In genomic region chr2:181455899-181456298, GRCm38 (mm10) we compare ENCODE assay signal across 20 mouse cellular contexts. TPM values are rescaled to one million over a fixed set of nuclear protein-coding genes. Genes with fewer than 3 reads are reported as not detected.
A peak's percentile ranks its signal among the peaks of the same experiment; 100 is the strongest.
DNase-seq lines count a peak whose midpoint lies in the region; ATAC-seq and TF ChIP-seq lines count a peak whose summit lies in the region.
"Had no signal": no experiment of that assay in that cellular context is flagged by ENCODE, and none has a peak within 500 bp of the region (broad histone marks: within the 10 kb centered on the region; RNA-seq: fewer than 3 reads in every experiment).

No protein-coding gene starts in this region.

- no peak overlapping the region for H3K9ac ChIP-seq in liver, adult 2 months (ENCODE audit: low read depth, low read length)
- H3K9ac ChIP-seq in liver, embryonic 12.5 days: no peak overlapping the region
- H3K9ac ChIP-seq: heart, embryonic 12.5 days; midbrain, embryonic 15.5 days had no signal

- no peak for TF ChIP-seq CTCF in liver, adult 2 months (IDR thresholded peaks at IDR 0.05; ENCODE audit: low read depth, low read length)

- peaks cover 7% of the 10 kb centered on the region for H3K4me1 ChIP-seq in liver, adult 2 months (ENCODE audit: control insufficient read depth, insufficient read depth, low read length)
- peaks cover 44% of the 10 kb centered on the region for H3K4me1 ChIP-seq in liver, embryonic 12.5 days
- H3K4me1 ChIP-seq in brown adipose tissue, adult 24 weeks (ENCODE audit: control insufficient read depth, insufficient read depth, insufficient read length, low read length): peaks cover 14% of the 10 kb centered on the region

- H3K79me2 ChIP-seq in liver, adult 2 months (ENCODE audit: control insufficient read depth, insufficient read depth, low read length): peaks cover 10% of the 10 kb centered on the region; the same call in 1 of the 2 replicates

- no peak for ATAC-seq in liver, embryonic 12.5 days
- ATAC-seq: CD4-positive, CD25-positive, alpha-beta regulatory T cell, adult 4 months; hindbrain, postnatal 0 days; midbrain, embryonic 15.5 days had no signal

- no peaks in the 10 kb centered on the region for H3K27me3 ChIP-seq in liver, adult 2 months (ENCODE audit: control insufficient read depth, insufficient read depth, low read length)
- 0 out of 2 replicates have a peak, but pooled peaks cover 4% of the 10 kb centered on the region for H3K27me3 ChIP-seq in liver, embryonic 12.5 days (replicated peaks)
- H3K27me3 ChIP-seq: heart, embryonic 12.5 days; midbrain, embryonic 15.5 days had no signal

- WGBS in liver, adult 2 months: 73% methylated on average over 2 of the region's 2 CpGs
- WGBS in liver, embryonic 12.5 days (ENCODE audit: insufficient replicate concordance): 76% methylated on average over 2 of the region's 2 CpGs

- no peaks in the 10 kb centered on the region for H3K9me3 ChIP-seq in liver, embryonic 12.5 days (replicated peaks)
- H3K9me3 ChIP-seq: midbrain, embryonic 15.5 days had no signal

- no peak for TF ChIP-seq POLR2A in liver, adult 2 months (IDR thresholded peaks at IDR 0.05; ENCODE audit: extremely low read depth, insufficient read depth, low read length)

- no peaks in the 10 kb centered on the region for H3K36me3 ChIP-seq in liver, adult 2 months (ENCODE audit: control insufficient read depth, insufficient read depth, low read length)
- peaks cover 9% of the 10 kb centered on the region; the same call in 1 of the 2 replicates for H3K36me3 ChIP-seq in liver, embryonic 12.5 days
- H3K36me3 ChIP-seq: midbrain, embryonic 15.5 days had no signal

- no peak overlapping the region for H3K27ac ChIP-seq in liver, adult 2 months (replicated peaks; ENCODE audit: insufficient read depth, low read depth, low read length)
- no peak overlapping the region for H3K27ac ChIP-seq in liver, embryonic 12.5 days
- H3K27ac ChIP-seq in brown adipose tissue, adult 24 weeks (replicated peaks; ENCODE audit: low read depth, low read length): peak overlapping the region; percentile 59
- H3K27ac ChIP-seq: hindbrain, postnatal 0 days; midbrain, embryonic 15.5 days had no signal

- intact Hi-C loops in heart, postnatal 36 days (cut with DNase I): loop anchor here (5.0 kb wide), 1 partner anchor 39 kb away; no protein-coding TSS in a partner anchor

- DNase-seq in heart, adult 11 months: peak; percentile 88
- no peak for DNase-seq in heart, postnatal 36 days
- DNase-seq in liver, adult 2 months (ENCODE audit: extremely low read depth, low read depth, low spot score): peak; percentile 41
- peak; percentile 34 for DNase-seq in skeletal muscle tissue, adult 2 months (ENCODE audit: low read depth, low spot score)
- no peak for DNase-seq in embryo, embryonic 10.5 days (ENCODE audit: low spot score)
- DNase-seq: adrenal gland, postnatal 25 days; gastrocnemius, postnatal 10 days; heart, postnatal 4 days; layer of hippocampus, postnatal 36 days; right cerebral cortex, postnatal 14 days had no signal

- no peak overlapping the region for H3K4me2 ChIP-seq in liver, embryonic 12.5 days
- H3K4me2 ChIP-seq: heart, embryonic 12.5 days; midbrain, embryonic 15.5 days had no signal

- H3K4me3 ChIP-seq in liver, adult 2 months (ENCODE audit: insufficient read depth, low read depth, low read length): no peak overlapping the region
- no peak overlapping the region for H3K4me3 ChIP-seq in liver, embryonic 12.5 days
- H3K4me3 ChIP-seq in brown adipose tissue, adult 24 weeks (ENCODE audit: insufficient read depth, low read depth, low read length): no peak overlapping the region
- H3K4me3 ChIP-seq: heart, embryonic 12.5 days; midbrain, embryonic 15.5 days had no signal

RNA-seq across cellular contexts. Expression of gene Zbtb46, which starts 3.3 kb away (rescaled TPM):
- total RNA-seq in heart, postnatal 36 days (2021): 10 to 100 TPM; 12.4 to 12.9 TPM
- 5.2 and 5.3 TPM in 2 replicates for total RNA-seq in liver, adult 2 months (2014; rRNA removed)
- 2.4 and 2.8 TPM in 2 replicates for polyA plus RNA-seq in liver, adult 2 months (2012; rRNA removed)
- polyA plus RNA-seq in liver, embryonic 12.5 days (2016; fragmentation: Nextera tagmentation; extraction: Ambion mirVana): 15.5 and 16.9 TPM in 2 replicates
- 5.5 and 6.6 TPM in 2 replicates for polyA plus RNA-seq in brown adipose tissue, adult 24 weeks (2012; ENCODE audit: insufficient read depth, insufficient read length, missing spikeins)

RNA-seq across cellular contexts. Expression of gene Abhd16b, which starts 37.1 kb away (rescaled TPM):
- total RNA-seq in heart, postnatal 36 days (2021): not detected
- total RNA-seq in liver, adult 2 months (2014; rRNA removed): not detected in 2 replicates
- polyA plus RNA-seq in liver, adult 2 months (2012; rRNA removed): not detected in 2 replicates
- polyA plus RNA-seq in liver, embryonic 12.5 days (2016; fragmentation: Nextera tagmentation; extraction: Ambion mirVana): 0.12 TPM in 1 of 2 replicates, not detected in the other
- not detected in 2 replicates for polyA plus RNA-seq in brown adipose tissue, adult 24 weeks (2012; ENCODE audit: insufficient read depth, insufficient read length, missing spikeins)
- total RNA-seq: adrenal gland, postnatal 25 days; gastrocnemius, postnatal 10 days; heart, postnatal 4 days; hindbrain, postnatal 0 days; layer of hippocampus, postnatal 36 days; megakaryocyte, adult 5-6 weeks; MEL had no signal
- polyA plus RNA-seq: CD4-positive, CD25-positive, alpha-beta regulatory T cell, adult 4 months; heart, embryonic 12.5 days; liver, embryonic 16.5 days; urinary bladder, adult 2 months had no signal

RNA-seq across cellular contexts. Expression of gene Tpd52l2, which starts 41.0 kb away (rescaled TPM):
- 10 to 100 TPM; 62.9 to 67.7 TPM for total RNA-seq in heart, postnatal 36 days (2021)
- total RNA-seq in liver, adult 2 months (2014; rRNA removed): 26.2 and 27.1 TPM in 2 replicates
- polyA plus RNA-seq in liver, adult 2 months (2012; rRNA removed): 18.8 and 23.0 TPM in 2 replicates
- polyA plus RNA-seq in liver, embryonic 12.5 days (2016; fragmentation: Nextera tagmentation; extraction: Ambion mirVana): 93.4 and 95.8 TPM in 2 replicates
- polyA plus RNA-seq in brown adipose tissue, adult 24 weeks (2012; ENCODE audit: insufficient read depth, insufficient read length, missing spikeins): 88.5 and 109 TPM in 2 replicates

Comparison
In these comparisons a context has a peak if more than half of its experiments do, and no peak if none do; other contexts are left out.
1. DNase-seq: peak in heart, adult 11 months (single experiment), liver, adult 2 months (single experiment) and skeletal muscle tissue, adult 2 months (single experiment); none in heart, postnatal 36 days (0 of 2) and embryo, embryonic 10.5 days (single experiment).